Mouse (Mus musculus) lung, embryonic 14.5 days (tissue): ENCODE measurements around the gene Atat1. TPM values are rescaled to one million over a fixed set of nuclear protein-coding genes. Genes with fewer than 3 reads are reported as not detected.

Experiments
- ATAC-seq: fragments of 200-750 bp; cut with Nextera tagmentation; 2 replicates; pipeline ENCODE4 v1.8.0; 2017; ENCODE audit warnings: mild to moderate bottlenecking, moderate TSS enrichment, moderate library complexity; ENCODE audit not compliant: insufficient read depth
- DNase-seq: peaks from one replicate; pipeline ENCODE4 v3.0.0-alpha.2; 2015
- H3K27ac ChIP-seq: fragments of 300-500 bp; sonication (generic); 2 replicates; pipeline ENCODE4 v1.5.1; 2014; ENCODE audit warnings: low read depth, mild to moderate bottlenecking, moderate library complexity
- H3K27me3 ChIP-seq: fragments of 300-500 bp; sonication (generic); 2 replicates; pipeline ENCODE4 v1.6.1; 2014; ENCODE audit warnings: low read length, control low read depth; ENCODE audit not compliant: insufficient read depth
- H3K36me3 ChIP-seq: fragments of 300-500 bp; sonication (generic); 2 replicates; pipeline ENCODE4 v1.6.1; 2014; ENCODE audit warnings: control low read depth; ENCODE audit not compliant: insufficient read depth
- H3K4me1 ChIP-seq: fragments of 300-500 bp; sonication (generic); 2 replicates; pipeline ENCODE4 v1.6.1; 2014; ENCODE audit warnings: antibody characterized with exemption, control low read depth; ENCODE audit not compliant: insufficient read depth
- H3K4me2 ChIP-seq: fragments of 300-500 bp; sonication (generic); 2 replicates; pipeline ENCODE4 v1.6.1; 2014; ENCODE audit warnings: mild to moderate bottlenecking
- H3K4me3 ChIP-seq: fragments of 300-500 bp; sonication (generic); 2 replicates; pipeline ENCODE4 v1.5.1; 2014; ENCODE audit warnings: low read depth, low read length
- H3K9ac ChIP-seq: fragments of 300-500 bp; sonication (generic); 2 replicates; pipeline ENCODE4 v1.6.1; 2014
- H3K9me3 ChIP-seq: fragments of 300-500 bp; sonication (generic); 2 replicates; pipeline ENCODE4 v1.6.1; 2016; ENCODE audit warnings: low read depth, low read length, control low read depth
- CTCF ChIP-seq: IDR thresholded peaks from 2 replicates; pipeline ENCODE4 v1.5.1; 2016; ENCODE audit warnings: antibody characterized with exemption, low read depth
- WGBS: fragments of 180-500 bp; shearing (Covaris S2); extraction: QIAGEN DNeasy Blood & Tissue Kit; methylation state at CpG from one replicate; pipeline ENCODE4 v1.1.7; 2014; 5-methylcytosine and 5-hydroxymethylcytosine counted together
- polyA plus RNA-seq: library from polyadenylated mRNA; unstranded; fragments of >200 nt; fragmentation: Nextera tagmentation; extraction: Ambion mirVana; gene quantifications from 2 replicates; pipeline ENCODE4 v1.2.1, GENCODE M21; 2014

The Atat1 gene
- polyA plus RNA-seq, 1 experiment from 2014 or later = 77.9 TPM

- Histone ChIP-seq H3K9ac (no peak overlapping the region), H3K27me3 (no peaks in the 10 kb centered on the region), H3K9me3 (no peaks in the 10 kb centered on the region), H3K4me1 (peaks cover 7% of the 10 kb centered on the region; the same call in 1 of the 2 replicates), H3K4me3 (no peak overlapping the region), H3K4me2 (peak overlapping the region; percentile 46), H3K36me3 (peaks cover 46% of the 10 kb centered on the region), H3K27ac (0 out of 2 replicates have a peak overlapping the region, but pooled peaks have one; percentile 13)
- 28% methylated on average over 21 of the region's 21 CpGs for WGBS
- TF ChIP-seq CTCF = peak; percentile 95
- ATAC-seq = peak; percentile 15; the same call in 1 of the 2 replicates
- DNase-seq = peak; percentile 91
These were observed 35.9 kb downstream of the Atat1 start for GRCm38 (mm10) chr17:35873774-35874519.

- Histone ChIP-seq H3K4me2 (peak overlapping the region; percentile 98), H3K27me3 (no peaks in the 10 kb centered on the region), H3K36me3 (peaks cover 36% of the 10 kb centered on the region), H3K9me3 (no peaks in the 10 kb centered on the region), H3K9ac (0 out of 2 replicates have a peak overlapping the region, but pooled peaks have one; percentile 80), H3K27ac (peak overlapping the region; percentile 74; the same call in 1 of the 2 replicates), H3K4me1 (peaks cover 12% of the 10 kb centered on the region), H3K4me3 (peak overlapping the region; percentile 68)
- no peak for ATAC-seq
- TF ChIP-seq CTCF = peak; percentile 64
- peak; percentile 61 for DNase-seq
- 62% methylated on average over 8 of the region's 8 CpGs for whole genome bisulfite sequencing
These were observed 38.8 kb downstream of the Atat1 start for GRCm38 (mm10) chr17:35870884-35871696.

- Histone ChIP-seq H3K36me3 (peaks cover 31% of the 10 kb centered on the region), H3K4me3 (peak overlapping the region; percentile 68), H3K4me1 (peaks cover 12% of the 10 kb centered on the region), H3K4me2 (peak overlapping the region; percentile 98), H3K9me3 (no peaks in the 10 kb centered on the region), H3K27ac (peak overlapping the region; percentile 98), H3K27me3 (no peaks in the 10 kb centered on the region), H3K9ac (peak overlapping the region; percentile 80)
- TF ChIP-seq CTCF = no peak
- ATAC-seq (peak; percentile 29; the same call in 1 of the 2 replicates), DNase-seq (peak; percentile 72)
- WGBS = 34% methylated on average over 9 of the region's 9 CpGs
These were observed 39.6 kb downstream of the Atat1 start for GRCm38 (mm10) chr17:35870151-35870883.

- 2% methylated on average over 7 of the region's 7 CpGs for WGBS
- peak overlapping the region; percentile 68 for H3K4me3 ChIP-seq
- DNase-seq (peak; percentile 67), ATAC-seq (no peak)
- TF ChIP-seq CTCF = no peak
- H3K9ac ChIP-seq = peak overlapping the region; percentile 80
- H3K4me1 ChIP-seq = peaks cover 15% of the 10 kb centered on the region
- peak overlapping the region; percentile 98 for H3K4me2 ChIP-seq
- H3K9me3 ChIP-seq = no peaks in the 10 kb centered on the region
- peaks cover 23% of the 10 kb centered on the region for H3K36me3 ChIP-seq
- peak overlapping the region; percentile 98 for H3K27ac ChIP-seq
- H3K27me3 ChIP-seq = no peaks in the 10 kb centered on the region
These were observed 40.4 kb downstream of the Atat1 start for GRCm38 (mm10) chr17:35869346-35870067.

- H3K27me3 ChIP-seq = no peaks in the 10 kb centered on the region
- H3K4me2 ChIP-seq = peak overlapping the region; percentile 98
- ATAC-seq = no peak
- peaks cover 18% of the 10 kb centered on the region; the same call in 1 of the 2 replicates for H3K36me3 ChIP-seq
- no peak for TF ChIP-seq CTCF
- peak overlapping the region; percentile 68 for H3K4me3 ChIP-seq
- no peaks in the 10 kb centered on the region for H3K9me3 ChIP-seq
- H3K27ac ChIP-seq = peak overlapping the region; percentile 98
- DNase-seq = no peak
- peaks cover 15% of the 10 kb centered on the region for H3K4me1 ChIP-seq
- 2% methylated on average over 7 of the region's 7 CpGs for WGBS
- peak overlapping the region; percentile 80 for H3K9ac ChIP-seq
These were observed 40.9 kb downstream of the Atat1 start for GRCm38 (mm10) chr17:35868961-35869345.

GRCm38 (mm10) chr17:35868165-35868820 lies 41.6 kb downstream of the Atat1 start:
- no peak for ATAC-seq
- no peak for TF ChIP-seq CTCF
- no peaks in the 10 kb centered on the region for H3K27me3 ChIP-seq
- H3K4me3 ChIP-seq = peak overlapping the region; percentile 68
- peak overlapping the region; percentile 98 for H3K4me2 ChIP-seq
- H3K27ac ChIP-seq = peak overlapping the region; percentile 98
- peak; percentile 40 for DNase-seq
- H3K9ac ChIP-seq = peak overlapping the region; percentile 80
- H3K9me3 ChIP-seq = no peaks in the 10 kb centered on the region
- H3K36me3 ChIP-seq = peaks cover 21% of the 10 kb centered on the region
- peaks cover 15% of the 10 kb centered on the region for H3K4me1 ChIP-seq
- WGBS = 15% methylated on average over 16 of the region's 17 CpGs
